Mouse (Mus musculus): ENCODE results near the gene Fam98b.

Fam98b gene

GRCm38 (mm10) chr2:117249255-117250000, at the start of gene Fam98b:
Gene Fam98b (plus strand): TSS chr2:117249739.
- in situ Hi-C loops (cut with MboI, MseI), result loop anchor here (25.0 kb wide), 1 partner anchor 1412 kb away; no protein-coding TSS in a partner anchor

GRCm38 (mm10) chr2:117200869-117201338, 48.6 kb upstream of the Fam98b start:
- in situ Hi-C loops (cut with MboI, MseI), result no loop called here

DNA sequence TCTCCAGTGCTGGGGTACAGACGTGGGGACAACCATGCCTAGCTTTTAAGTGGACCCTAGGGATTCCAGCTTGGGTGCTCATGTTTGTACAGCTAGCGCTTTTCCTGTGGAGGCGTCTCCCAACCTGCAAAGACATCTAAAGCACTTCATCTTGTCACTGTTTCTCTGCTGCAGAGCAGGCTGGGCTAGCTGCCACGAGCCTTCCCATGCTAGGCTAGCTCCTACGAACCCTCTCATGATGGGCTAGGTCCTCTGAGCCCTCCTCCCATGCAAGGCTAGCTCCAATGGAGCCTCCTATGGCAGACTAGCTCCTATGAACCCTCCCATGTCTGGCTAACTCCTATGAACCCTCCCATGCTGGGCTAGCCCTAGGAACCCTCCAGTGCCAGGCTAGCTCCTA, 46.2 kb upstream of the Fam98b start:
- in situ Hi-C loops (cut with MboI, MseI), result no loop called here

DNA sequence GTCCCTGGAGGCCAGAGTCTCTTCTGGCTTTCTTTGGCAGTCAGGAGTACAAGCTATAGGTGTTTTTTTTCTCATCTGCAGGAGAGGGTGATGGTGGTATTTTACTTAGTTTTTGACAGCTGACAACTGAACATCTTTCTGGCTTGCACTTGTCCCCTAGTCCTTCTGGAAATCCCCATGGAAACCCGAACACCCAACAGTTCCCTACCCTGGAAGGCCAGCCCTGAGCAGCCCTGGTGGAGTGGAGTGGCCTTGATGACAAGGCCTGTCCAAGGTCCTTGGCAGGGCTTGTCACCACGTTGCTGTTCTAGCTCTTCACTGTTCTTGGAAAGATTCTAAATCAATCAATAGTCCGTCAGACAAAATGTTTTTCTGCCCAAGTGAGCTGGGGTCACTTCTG, 45.0 kb upstream of the Fam98b start:
- in situ Hi-C loops (cut with MboI, MseI), result no loop called here

GRCm38 (mm10) chr2:117205066-117205465, 44.5 kb upstream of the Fam98b start:
- in situ Hi-C loops (cut with MboI, MseI), result no loop called here

GRCm38 (mm10) chr2:117210416-117211085, 39.0 kb upstream of the Fam98b start:
- in situ Hi-C loops (cut with MboI, MseI), result no loop called here

DNA sequence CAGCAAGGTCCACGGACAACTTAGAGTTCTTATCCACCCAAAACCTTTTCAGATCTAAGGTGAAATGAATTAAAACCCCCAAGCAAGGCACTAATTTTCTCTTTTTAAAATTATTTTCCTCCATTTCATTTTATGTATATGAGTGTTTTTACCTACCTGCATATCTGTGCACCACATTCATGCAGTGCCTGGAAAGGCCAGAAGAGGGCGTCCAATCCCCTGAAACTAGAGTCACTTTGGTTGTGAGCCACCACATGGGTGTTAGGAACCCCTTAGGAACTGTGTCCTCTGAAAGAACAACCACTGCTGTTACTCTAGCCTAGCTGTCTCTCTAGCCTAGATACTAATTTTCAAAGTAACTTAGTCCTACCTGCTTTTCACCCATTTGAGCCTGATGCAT, 33.4 kb upstream of the Fam98b start:
- in situ Hi-C loops (cut with MboI, MseI), result no loop called here

- in situ Hi-C loops (cut with MboI, MseI), result no loop called here
These were observed 31.8 kb upstream of the Fam98b start for GRCm38 (mm10) chr2:117217695-117218216.

DNA sequence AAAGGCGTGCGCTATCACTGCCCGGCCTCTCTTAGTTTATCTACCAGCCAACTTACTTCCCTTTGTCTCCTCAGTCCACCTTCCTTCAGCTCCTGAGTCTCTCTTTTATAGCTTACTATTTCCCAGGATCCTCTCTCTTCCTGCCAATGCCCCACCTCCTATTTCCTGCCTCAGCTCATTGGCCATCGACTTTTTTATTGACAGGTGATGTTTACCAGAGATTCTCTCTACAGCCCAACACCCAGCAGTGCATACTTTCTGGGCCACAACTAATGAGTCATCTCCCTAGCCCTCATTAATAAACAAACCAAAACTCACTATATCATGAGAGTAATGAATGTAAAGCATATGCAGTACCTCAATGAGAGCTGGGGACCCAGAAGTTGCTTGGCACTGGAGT, 30.0 kb upstream of the Fam98b start:
- in situ Hi-C loops (cut with MboI, MseI), result no loop called here

DNA sequence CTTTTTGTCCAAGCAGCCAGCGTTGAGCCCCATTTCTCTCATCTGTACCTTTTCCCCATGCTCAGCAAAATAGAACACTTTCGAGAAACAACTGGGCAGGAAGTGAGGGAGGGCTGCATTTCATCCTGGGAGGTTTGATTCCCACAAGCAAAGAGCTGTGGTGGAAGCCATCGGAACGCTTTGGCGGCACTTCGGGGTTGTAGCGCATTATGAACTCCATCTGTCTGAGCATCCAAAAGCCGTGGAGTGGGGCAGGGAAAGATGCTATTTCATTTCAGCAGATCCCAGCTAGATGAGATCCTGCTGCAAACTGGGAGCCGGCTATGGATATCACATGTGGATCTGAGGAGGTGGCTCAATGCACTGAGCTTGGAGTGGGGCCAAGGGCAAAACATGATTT, 26.9 kb upstream of the Fam98b start:
- in situ Hi-C loops (cut with MboI, MseI), result no loop called here

- in situ Hi-C loops (cut with MboI, MseI), result loop anchor here (25.0 kb wide), 1 partner anchor 1391 kb away; no protein-coding TSS in a partner anchor
These were observed 20.9 kb upstream of the Fam98b start for GRCm38 (mm10) chr2:117228601-117229125.

- in situ Hi-C loops (cut with MboI, MseI), result loop anchor here (5.0 to 25.0 kb wide), 2 partner anchors 333 to 1393 kb away; no protein-coding TSS in a partner anchor
These were observed 19.3 kb upstream of the Fam98b start for GRCm38 (mm10) chr2:117230261-117230660.

- in situ Hi-C loops (cut with MboI, MseI), result loop anchor here (5.0 to 25.0 kb wide), 2 partner anchors 334 to 1394 kb away; no protein-coding TSS in a partner anchor
These were observed 18.3 kb upstream of the Fam98b start for GRCm38 (mm10) chr2:117231257-117231656.

GRCm38 (mm10) chr2:117241953-117242352, 7.6 kb upstream of the Fam98b start:
- in situ Hi-C loops (cut with MboI, MseI), result loop anchor here (25.0 kb wide), 1 partner anchor 1405 kb away; no protein-coding TSS in a partner anchor

DNA sequence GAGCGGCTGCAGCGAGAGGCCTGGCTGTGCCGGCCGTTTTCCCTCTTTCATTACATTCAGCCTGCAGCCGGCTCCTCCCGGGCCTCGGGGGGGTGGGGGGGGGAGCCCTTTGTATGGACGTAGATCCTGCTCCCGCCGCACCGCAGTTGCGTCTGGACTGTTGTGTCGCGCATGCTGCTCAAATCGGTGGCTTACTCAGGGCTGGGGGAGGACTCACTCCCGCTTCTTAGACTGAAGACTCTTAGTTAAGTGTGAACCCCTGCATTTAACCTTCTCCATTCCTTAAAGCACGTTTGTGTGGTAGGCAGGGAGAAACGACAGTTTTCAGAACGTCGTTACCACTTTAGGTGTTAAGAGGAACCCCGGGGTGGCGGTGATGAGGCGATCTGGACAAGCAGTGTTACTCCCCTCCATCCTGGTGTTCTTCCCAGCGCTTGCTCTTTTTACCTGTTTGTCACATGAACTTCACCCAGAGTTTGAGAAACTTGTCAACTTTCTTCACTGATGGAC, 517 bp downstream of the Fam98b start:
- in situ Hi-C loops (cut with MboI, MseI), result loop anchor here (5.0 kb wide), 1 partner anchor 52 kb away; no protein-coding TSS in a partner anchor

GRCm38 (mm10) chr2:117255415-117255814, 5.9 kb downstream of the Fam98b start:
- in situ Hi-C loops (cut with MboI, MseI), result no loop called here

DNA sequence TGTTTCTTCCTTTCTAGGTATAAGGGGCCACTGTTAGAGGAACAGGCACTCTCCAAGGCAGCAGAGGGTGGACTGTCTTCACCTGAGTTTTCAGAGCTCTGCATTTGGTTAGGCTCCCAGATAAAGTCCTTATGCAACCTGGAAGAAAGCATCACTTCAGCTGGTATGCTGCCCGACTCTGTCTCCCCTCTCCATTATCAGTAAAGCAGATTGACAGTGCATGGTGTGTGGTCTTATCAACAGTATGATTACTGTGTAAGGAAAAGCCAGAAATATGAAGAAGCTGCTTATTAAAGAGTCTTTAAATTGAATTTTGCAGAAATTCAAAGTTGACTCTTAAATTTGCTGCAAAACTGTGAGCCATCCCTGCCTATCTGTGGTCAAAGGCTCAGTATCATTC, 8.1 kb downstream of the Fam98b start:
- in situ Hi-C loops (cut with MboI, MseI), result no loop called here

- in situ Hi-C loops (cut with MboI, MseI), result no loop called here
These were observed 12.6 kb downstream of the Fam98b start for GRCm38 (mm10) chr2:117262184-117262583.

- in situ Hi-C loops (cut with MboI, MseI), result no loop called here
These were observed 14.4 kb downstream of the Fam98b start for GRCm38 (mm10) chr2:117263786-117264408.

- in situ Hi-C loops (cut with MboI, MseI), result no loop called here
These were observed 38.8 kb downstream of the Fam98b start for GRCm38 (mm10) chr2:117288291-117288690.

All from T-helper 1 cell (primary cell).